Mouse (Mus musculus) cortical plate, adult 2 months (tissue): Measurements from ENCODE around the gene Lefty2.
"Not testable (repeated sequence)": the region's sequence is repeated elsewhere in the genome, so short reads cannot be mapped to it uniquely, and the experiment has no call there.

Experiments
- CTCF ChIP-seq: fragments of 200-500 bp; IDR thresholded peaks from 2 replicates; pipeline ENCODE4 v1.5.1; 2011; ENCODE audit warnings: mild to moderate bottlenecking, control low read depth, low read length; ENCODE audit not compliant: insufficient read depth; ENCODE audit errors: extremely low read depth
- POLR2A ChIP-seq: fragments of 200-500 bp; IDR thresholded peaks from 2 replicates; pipeline ENCODE4 v1.6.1; 2011; ENCODE audit warnings: mild to moderate bottlenecking, low read length, control low read depth; ENCODE audit not compliant: insufficient read depth; ENCODE audit errors: extremely low read depth

- TF ChIP-seq CTCF, POLR2A: not testable (repeated sequence)
Measured at GRCm38 (mm10) chr1:180894088-180894987, 1.4 kb downstream of the Lefty2 start.
